Mouse (Mus musculus): Measurements from ENCODE around the gene Zc3h18. TPM values are rescaled to one million over a fixed set of nuclear protein-coding genes. Genes with fewer than 3 reads are reported as not detected.

Zc3h18 gene
- total RNA-seq (2021): 10 to 100 TPM; 37.4 TPM
- long read RNA-seq, full-length matches to known transcripts: 8 of 16 reads
- long read RNA-seq, partial matches to known transcripts: 2 of 16 reads
- long read RNA-seq, other reads (novel, unspliced or antisense): 6 of 16 reads

DNA sequence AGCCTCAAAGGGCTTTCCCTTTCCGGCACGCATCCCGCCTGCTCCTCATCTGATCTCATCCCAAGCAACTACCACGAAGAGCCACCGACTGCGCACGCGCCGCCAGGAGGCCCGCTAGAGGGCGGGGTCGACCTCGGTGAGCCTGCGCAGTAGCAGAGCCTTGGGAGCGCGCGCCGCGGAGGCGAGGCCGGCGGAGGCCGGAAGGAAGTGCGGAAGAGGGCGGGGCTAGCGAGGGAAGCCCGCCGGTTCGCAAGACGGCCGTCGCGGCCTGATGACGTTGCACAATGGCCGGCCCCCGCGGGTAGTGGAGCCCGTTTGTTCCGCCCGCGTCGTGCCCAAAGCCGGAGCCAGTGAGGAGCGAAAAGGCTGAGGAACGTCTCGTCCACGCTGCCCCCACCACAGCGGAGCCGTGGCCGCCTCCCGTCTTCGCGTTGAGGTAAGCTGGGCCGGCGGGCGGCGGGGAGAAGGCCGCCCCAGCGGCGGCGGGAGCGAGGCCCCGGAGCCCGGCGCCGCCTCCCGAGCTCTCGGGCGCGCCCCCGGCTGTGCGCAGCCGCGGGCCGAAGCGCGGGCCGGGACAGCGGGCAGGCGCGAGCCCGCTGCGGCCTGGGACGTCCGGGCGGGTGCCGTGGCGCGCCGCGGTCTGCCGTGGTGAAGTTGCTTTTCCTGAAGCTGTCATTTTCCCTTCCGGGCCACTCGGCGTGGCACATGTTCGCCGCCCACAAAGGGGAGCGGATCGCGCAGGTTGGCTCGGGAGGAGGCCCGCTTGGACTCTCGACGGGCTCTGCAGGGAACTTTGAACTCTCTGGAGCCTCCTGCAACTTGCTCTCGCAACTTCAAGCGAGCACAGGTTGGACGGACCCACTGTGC is at the start of gene Zc3h18:
Gene Zc3h18, plus strand, starts transcription at position 245 of the 867 bp plus-strand sequence.
- peak; percentile 99 to 100 for DNase-seq (ENCODE audit: low spot score in 2 of 2)

DNA sequence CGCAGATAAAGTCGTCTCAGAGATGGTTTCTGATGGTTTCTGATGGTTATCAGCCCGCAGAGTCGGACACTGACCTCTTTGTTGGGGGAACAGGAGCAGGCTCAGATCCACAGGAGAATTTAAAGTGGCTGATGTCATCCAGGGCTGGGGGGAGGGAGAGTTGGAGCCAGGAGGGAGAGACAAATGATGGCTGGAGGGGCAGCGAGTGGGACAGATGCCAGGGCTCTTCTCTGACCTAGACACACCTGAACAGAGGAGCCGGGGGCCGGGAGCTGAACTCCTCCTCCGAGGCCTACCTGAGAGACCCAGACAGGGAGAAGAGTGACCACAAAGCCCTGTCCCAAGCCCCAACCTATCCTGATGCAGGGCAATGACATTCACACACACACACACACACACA is 47.3 kb upstream of the Zc3h18 start:
- no peak for DNase-seq (ENCODE audit: low spot score in 2 of 2)

DNA sequence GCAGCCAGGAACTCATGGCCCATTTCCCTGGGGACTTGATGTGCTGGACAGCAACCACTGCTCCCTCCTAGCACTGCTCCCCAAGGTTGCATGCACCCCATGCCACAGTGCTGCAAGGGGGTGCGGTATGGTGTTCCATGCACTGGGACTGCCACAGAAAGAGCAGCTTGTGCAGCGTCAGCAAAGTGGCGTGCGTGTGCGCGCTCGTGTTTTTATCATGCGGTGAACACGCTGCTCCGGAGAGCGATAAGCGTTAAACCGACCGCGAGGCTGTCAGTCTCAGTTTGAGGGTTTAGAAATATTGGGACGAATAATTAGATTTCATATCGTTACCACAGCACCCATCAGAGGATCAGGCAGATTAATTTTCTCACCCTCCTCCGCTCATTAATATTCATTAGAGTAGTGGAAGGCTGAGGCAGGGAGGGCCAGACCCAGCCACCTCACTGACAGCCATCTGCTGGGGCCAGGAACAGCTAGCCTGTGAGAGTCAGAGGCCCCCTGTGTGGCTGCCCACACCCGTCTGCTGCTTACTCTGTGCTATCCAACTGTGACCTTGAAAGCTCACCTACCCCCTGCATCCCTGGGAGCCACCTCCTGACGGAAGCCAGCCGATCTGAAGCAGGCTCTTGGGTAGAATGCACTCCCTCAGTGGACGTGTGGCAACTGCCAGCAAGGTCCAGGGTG is 46.7 kb upstream of the Zc3h18 start:
- no peak for DNase-seq (ENCODE audit: low spot score in 2 of 2)

DNA sequence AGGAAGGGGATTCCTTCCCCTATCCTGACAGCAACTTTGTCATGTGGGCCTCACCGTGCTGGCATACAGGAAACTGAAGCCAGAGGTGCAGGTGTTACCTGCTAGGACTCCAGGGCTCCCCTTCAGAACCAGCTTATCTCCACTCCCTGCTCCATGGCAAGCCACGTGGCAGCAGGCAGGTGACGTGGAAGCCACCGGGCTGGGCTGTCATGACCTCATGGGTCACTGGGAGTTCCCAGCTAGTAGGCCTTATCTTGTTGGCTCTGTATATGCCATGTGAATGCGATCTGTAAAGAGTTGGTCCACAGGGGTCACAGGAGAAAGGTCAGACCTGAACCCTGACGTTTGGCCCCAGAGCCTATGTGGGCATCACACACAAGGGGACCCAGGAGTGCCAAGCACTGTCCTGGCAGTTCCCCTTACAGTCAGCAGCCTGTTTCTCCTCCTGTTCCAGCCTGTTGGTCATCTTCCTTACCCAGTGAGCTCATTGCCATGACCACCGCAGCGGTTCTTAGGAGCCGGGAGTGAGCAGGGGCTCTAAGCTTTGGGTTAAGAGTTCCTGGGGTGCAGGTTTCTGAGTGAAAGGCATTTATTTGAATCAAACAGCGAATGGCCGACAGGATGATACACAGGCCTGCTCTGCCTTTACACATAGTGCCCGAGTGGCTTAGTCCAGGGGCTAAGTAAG is 45.8 kb upstream of the Zc3h18 start:
- DNase-seq (ENCODE audit: low spot score in 2 of 2): no peak

DNA sequence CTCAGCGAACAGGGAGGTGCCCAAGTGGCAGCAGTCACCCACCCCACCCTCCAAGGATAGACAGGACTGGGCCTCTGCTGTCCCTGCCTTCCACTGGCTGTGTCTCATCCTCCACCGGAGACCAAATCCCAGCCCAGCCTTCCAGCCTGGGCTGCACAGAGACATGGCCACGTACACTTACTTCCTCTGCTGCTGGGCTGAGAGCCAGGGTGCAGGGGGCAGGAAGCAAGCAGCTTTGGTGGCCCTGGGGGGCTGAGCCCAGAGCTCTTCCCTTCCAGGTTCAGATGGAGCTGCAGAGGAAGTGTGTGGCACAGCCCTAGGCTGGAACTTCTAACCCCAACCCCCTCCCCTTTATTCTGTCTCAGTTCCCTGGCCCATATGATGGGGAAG is 45.3 kb upstream of the Zc3h18 start:
- DNase-seq (ENCODE audit: low spot score in 2 of 2): no peak

DNA sequence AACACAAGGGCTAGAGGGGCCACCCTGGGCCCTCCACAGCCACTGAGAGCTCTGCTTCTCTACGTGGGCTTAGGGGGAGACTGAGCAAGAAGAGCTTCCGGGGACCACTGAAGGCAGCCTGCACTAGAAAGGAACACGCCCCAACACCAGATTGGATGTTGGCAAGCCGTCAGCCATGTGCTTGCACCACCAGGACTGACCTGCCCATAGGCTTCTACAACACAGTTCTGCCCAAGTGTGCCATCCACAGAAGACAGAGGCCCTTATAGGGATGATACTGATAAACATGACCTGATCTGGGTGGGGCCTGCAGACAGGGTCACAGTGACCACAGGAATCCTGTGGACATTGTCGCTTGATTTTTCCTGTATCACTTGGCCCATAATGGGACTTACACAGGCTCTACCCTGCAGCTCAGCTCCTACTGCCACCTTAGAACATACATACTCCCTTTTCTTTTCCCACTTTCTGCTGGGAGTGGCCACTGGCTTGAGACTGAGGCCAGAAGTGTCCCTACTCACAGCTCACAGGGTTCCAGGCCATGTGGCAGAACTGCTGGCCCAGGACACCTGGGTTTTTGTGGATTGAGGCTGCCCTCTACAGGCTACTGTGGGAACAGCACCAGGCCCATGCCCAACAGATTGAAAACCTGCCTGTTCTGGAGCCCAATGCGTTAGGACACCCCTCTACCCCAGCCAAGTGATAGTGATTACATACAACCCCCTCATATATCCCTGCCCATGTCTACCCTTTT is 43.5 kb upstream of the Zc3h18 start:
- DNase-seq (ENCODE audit: low spot score in 2 of 2): peak; percentile 90 to 93

DNA sequence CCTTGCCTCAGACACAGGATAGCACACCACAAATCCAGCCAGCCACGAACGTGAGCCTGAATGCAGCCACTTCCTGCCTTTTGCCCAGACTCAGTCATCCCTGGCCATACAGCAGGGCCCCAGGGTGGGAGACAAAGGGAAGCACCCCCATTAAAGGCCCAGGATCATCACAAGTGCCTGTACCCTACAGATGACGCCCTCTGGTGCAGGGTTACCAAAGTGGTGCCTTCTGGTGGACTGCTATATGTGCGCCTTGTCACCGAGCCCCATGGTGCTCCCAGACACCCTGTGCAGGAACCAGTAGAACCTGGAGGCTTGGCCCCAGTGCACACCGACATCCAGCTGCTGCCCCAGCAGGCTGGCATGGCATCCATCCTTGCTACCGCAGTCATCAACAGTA is 42.9 kb upstream of the Zc3h18 start:
- DNase-seq (ENCODE audit: low spot score in 2 of 2): no peak

DNA sequence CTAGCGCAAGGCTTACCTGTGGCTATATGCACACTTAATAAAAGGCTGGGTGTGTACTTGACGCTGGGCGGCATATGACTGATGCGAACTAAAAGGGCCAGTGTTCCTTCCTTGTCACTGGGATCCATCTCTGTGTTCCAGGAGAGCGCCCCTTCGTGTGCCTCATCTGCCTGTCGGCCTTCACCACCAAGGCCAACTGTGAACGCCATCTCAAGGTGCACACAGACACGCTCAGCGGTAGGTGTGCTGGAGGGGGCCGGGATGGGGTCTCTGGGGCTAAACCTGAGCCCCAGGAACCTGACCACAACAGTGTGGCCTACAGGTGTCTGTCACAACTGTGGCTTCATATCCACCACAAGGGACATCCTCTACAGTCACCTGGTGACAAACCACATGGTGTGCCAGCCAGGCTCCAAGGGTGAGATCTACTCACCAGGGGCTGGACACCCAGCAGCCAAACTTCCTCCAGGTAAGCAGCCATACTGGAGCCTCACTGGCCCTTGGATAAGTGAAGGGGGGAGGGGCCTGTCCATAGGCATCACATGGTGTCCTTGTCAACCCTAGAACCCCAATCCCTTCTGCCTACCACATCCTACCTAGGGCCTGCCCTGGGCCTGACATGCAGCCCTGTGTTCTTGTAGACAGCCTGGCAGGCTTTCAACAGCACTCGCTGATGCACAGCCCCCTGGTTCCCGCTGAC is 41.5 kb upstream of the Zc3h18 start:
- DNase-seq (ENCODE audit: low spot score in 2 of 2): no peak

DNA sequence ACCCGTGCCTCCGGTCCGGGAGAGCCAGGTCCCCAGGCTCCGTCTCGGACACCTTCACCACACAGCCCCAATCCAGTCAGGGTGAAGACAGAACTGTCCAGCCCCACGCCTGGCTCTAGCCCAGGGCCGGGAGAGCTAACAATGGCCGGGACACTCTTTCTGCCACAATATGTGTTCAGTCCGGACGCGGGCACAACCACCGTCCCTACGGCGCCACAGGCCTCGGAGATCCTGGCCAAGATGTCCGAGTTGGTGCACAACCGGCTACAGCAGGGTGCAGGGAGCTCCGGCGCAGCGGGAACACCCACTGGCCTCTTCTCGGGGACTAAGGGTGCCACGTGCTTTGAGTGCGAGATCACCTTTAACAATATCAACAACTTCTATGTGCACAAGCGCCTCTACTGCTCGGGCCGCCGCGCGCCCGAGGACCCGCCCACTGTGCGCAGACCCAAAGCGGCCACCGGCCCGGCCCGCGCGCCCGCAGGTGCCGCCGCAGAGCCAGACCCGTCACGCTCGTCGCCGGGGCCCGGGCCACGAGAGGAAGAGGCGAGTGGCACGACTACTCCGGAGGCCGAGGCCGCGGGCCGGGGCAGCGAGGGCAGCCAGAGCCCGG is 40.7 kb upstream of the Zc3h18 start:
- DNase-seq (ENCODE audit: low spot score in 2 of 2): no peak

DNA sequence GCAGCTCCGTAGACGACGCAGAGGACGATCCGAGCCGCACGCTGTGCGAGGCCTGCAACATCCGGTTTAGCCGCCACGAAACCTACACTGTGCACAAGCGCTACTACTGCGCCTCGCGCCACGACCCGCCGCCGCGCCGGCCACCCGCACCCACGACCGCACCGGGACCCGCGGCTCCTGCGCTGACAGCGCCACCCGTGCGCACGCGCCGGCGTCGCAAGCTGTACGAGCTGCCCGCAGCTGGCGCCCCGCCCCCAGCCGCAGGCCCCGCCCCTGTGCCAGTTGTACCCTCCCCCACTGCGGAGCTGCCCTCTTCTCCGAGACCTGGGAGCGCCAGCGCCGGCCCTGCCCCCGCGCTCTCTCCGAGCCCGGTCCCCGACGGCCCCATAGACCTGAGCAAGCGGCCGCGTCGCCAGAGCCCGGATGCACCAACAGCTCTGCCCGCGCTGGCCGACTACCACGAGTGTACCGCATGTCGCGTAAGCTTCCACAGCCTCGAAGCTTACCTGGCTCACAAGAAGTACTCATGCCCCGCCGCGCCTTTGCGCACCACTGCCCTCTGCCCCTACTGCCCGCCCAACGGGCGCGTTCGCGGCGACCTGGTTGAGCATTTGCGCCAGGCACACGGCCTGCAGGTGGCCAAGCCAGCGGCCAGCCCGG is 40.0 kb upstream of the Zc3h18 start:
- peak; percentile 51 to 73 for DNase-seq (ENCODE audit: low spot score in 2 of 2)

DNA sequence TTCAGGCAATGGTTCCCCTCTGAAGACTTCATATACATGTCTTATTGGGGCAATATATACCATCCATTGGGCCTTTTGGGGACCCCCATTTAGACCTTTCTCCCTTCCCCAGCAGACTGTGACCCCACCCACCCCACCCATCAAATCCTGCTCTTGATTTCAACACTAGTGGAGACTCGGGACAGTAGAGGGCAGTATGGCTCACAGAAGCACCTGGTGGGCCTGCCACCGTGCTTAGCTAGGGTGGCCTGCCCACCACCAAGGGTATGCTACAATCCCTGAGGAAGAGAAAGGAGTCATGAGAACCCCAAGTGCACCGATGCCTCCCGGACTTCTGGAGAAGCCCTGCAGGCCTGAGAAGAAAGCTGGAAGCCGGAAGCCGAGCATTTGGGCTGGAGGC is 37.6 kb upstream of the Zc3h18 start:
- no peak for DNase-seq (ENCODE audit: low spot score in 2 of 2)

DNA sequence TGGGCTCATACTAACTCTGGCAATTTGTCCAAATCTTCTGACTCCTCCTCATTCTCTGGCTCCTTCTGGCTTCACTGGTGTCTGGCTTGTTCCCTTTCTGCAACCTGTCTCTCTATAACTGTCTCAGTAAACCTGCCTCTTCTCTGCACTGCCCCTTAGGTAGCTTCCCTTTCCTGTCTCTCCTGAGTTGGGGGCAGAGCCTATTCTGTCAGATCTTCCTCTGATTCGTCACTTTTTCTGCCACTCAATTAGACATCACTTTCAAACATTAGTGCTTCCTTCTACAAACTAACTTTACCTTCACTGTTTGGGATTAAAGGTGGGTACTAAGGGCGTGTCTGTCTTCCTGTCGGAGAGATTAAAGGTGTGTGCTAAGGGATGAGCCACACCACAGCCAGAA is 35.6 kb upstream of the Zc3h18 start:
- no peak for DNase-seq (ENCODE audit: low spot score in 2 of 2)

DNA sequence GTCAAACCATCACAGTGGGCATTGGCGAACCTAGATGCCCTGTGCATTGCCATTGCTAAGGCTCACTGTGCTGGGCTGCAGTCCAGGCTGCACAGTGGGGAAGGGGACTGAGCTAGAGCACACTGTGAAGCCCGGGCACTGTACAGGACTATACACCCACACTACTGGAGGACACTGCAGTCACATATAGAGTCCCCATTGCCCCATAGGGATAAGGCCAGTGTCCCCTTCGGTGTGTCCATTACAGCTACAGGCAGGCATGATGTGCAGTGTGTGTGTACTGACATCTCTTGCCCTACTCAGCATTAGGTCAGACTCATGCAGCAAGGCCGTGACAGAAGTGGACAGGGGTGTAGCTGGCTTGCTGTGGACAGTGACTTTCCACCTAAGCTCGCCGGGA is 34.6 kb upstream of the Zc3h18 start:
- DNase-seq (ENCODE audit: low spot score in 2 of 2): no peak

DNA sequence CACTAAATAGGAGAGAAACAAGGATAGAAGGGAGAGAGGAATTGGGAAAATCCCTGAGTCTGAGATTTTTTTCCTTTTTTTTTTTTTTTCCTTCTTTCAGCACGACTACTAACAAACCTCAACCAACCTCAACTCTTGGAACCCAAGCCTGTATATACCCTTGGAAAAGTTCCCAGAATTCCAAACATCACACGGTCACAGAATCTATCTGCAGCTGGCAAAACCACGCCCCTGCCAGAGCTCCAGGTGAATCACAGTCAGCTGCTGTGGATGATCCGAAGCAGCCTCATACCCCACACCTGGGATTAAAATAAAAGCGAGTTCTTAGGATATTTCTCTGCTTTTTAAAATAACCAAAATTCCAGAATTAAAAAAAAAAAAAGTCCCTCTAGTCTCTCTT is 34.0 kb upstream of the Zc3h18 start:
- no peak for DNase-seq (ENCODE audit: low spot score in 2 of 2)

DNA sequence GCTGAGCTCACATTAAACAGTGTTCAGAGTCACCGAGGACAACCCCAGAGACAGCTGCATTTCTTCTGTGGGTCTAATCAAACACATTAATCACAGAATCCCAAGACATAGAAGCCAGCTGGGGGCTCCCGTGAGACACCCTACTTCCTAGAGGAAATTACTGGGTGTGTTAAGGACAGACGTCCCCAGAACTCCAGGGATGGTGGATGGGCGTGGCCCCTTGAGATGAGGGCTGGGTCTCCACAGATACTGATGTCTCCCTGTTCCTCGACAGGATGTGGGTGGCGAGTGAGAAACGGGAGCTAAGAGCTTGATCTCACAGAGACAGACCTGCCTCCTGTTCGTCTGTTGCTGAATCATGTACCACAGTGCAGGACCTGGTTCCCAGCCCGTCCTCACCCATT is 33.6 kb upstream of the Zc3h18 start:
- peak in 1 of 2 experiments; percentile 45 for DNase-seq (ENCODE audit: low spot score in 2 of 2)

DNA sequence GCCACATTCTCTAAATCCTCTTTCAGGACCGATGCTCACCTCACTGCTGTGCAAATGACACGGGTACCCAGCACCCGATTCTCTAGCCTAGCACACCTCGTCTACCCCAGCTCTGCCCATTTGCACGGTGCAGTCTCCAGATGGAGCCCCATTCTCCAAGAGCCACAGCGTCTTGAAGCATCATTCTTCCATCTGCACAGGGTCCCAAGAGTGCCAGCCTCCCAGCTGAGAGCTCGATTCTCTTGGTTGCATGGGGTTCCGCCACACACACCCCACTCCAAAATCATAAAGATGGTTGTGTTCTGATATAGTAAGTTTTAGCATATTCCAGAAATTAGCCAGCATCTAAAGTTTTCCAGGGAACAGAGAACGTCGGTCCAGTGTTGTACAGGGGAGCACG is 33.1 kb upstream of the Zc3h18 start:
- DNase-seq (ENCODE audit: low spot score in 2 of 2): no peak

DNA sequence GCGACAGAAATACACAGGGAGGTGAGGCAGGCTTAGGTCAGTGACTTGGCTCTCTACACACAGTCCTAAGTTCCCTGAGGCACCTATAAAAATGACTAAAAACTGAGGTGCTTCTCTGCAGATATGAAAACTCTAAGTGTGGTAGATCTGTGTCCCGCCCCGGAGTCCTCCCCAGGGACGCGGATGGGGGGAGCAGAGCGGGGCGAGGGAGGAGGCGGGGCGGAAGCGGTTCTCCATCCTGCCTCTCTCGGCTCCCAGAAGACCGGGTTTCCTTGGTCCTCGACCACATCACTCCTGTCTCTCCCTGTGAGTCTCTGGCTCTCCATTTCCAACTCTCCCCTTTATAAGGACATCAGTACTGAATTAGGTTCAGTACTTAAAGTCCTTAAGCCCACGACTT is 32.7 kb upstream of the Zc3h18 start:
- no peak for DNase-seq (ENCODE audit: low spot score in 2 of 2)

DNA sequence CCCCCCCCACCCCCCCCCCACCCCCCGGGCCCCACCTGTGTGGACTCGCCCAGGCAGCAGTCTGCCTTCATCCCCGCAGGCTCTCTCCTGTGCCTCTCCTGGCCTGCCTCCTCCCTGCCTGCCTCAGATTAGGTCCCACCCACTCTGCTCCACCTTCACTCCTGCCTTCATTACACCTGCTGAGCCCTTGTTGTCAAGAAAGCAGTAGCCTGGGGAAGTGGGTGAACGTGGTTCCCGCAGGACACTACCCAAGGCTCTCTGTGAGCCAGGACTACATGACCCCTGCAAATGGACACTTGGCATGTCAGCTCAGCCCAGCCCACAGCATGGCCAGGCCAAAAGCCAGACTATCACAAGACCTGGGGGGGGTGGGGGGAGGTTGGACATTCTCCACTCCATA is 32.2 kb upstream of the Zc3h18 start:
- no peak for DNase-seq (ENCODE audit: low spot score in 2 of 2)

Data from layer of hippocampus, postnatal 10 days (tissue).